Mouse (Mus musculus) liver, adult 2 months (tissue): ENCODE measurements at regions not wholly inside any gene's neighbourhood (a gene's known extent, or its start where the extent isn't known, plus 50 kb on each side); places are given as distances from the start of the nearest gene placed in this dataset.
"Not testable (repeated sequence)": the region's sequence is repeated elsewhere in the genome, so short reads cannot be mapped to it uniquely, and the experiment has no call there.

Experiments used
- DNase-seq: peaks from one replicate; pipeline ENCODE4 v3.0.0-alpha.2; 2011; ENCODE audit warnings: low read depth, low spot score; ENCODE audit errors: extremely low read depth
- H3K27ac ChIP-seq: fragments of 200-500 bp; replicated peaks from 2 replicates; pipeline ENCODE4 v1.5.1; 2012; ENCODE audit warnings: low read depth, mild to moderate bottlenecking, control low read depth, inconsistent platforms, low read length; ENCODE audit not compliant: insufficient read depth
- H3K27me3 ChIP-seq: fragments of 200-500 bp; 2 replicates; pipeline ENCODE4 v1.6.1; 2012; ENCODE audit warnings: mild to moderate bottlenecking, moderate library complexity, low read length, inconsistent platforms; ENCODE audit not compliant: control insufficient read depth, insufficient read depth
- H3K36me3 ChIP-seq: fragments of 200-500 bp; 2 replicates; pipeline ENCODE4 v1.6.1; 2012; ENCODE audit warnings: low read length, inconsistent platforms; ENCODE audit not compliant: control insufficient read depth, insufficient read depth
- H3K4me1 ChIP-seq: fragments of 200-500 bp; 2 replicates; pipeline ENCODE4 v1.6.1; 2011; ENCODE audit warnings: low read length; ENCODE audit not compliant: control insufficient read depth, insufficient read depth
- H3K4me3 ChIP-seq: fragments of 200-500 bp; 2 replicates; pipeline ENCODE4 v1.5.1; 2011; ENCODE audit warnings: low read depth, mild to moderate bottlenecking, control low read depth, low read length, moderate library complexity; ENCODE audit not compliant: insufficient read depth
- H3K79me2 ChIP-seq: fragments of 200-500 bp; 2 replicates; pipeline ENCODE4 v1.6.1; 2012; ENCODE audit warnings: inconsistent platforms, mild to moderate bottlenecking, low read length, moderate library complexity; ENCODE audit not compliant: control insufficient read depth, insufficient read depth
- H3K9ac ChIP-seq: fragments of 200-500 bp; 2 replicates; pipeline ENCODE4 v1.6.1; 2012; ENCODE audit warnings: low read depth, mild to moderate bottlenecking, control low read depth, inconsistent platforms, low read length
- CTCF ChIP-seq: fragments of 200-500 bp; IDR thresholded peaks from 2 replicates; pipeline ENCODE4 v1.5.1; 2011; ENCODE audit warnings: low read depth, low read length, control low read depth
- POLR2A ChIP-seq: fragments of 200-500 bp; IDR thresholded peaks from 2 replicates; pipeline ENCODE4 v1.6.1; 2011; ENCODE audit warnings: low read length, control low read depth; ENCODE audit not compliant: insufficient read depth; ENCODE audit errors: extremely low read depth
- WGBS: fragments of 180-500 bp; shearing (Covaris S2); methylation state at CpG from one replicate; pipeline ENCODE4 v1.1.7; 2018; 5-methylcytosine and 5-hydroxymethylcytosine counted together

- DNase-seq, result no peak
- Histone ChIP-seq H3K27ac (no peak overlapping the region), H3K4me1 (no peaks in the 10 kb centered on the region), H3K27me3 (no peaks in the 10 kb centered on the region), H3K9ac (no peak overlapping the region), H3K4me3 (no peak overlapping the region), H3K79me2 (no peaks in the 10 kb centered on the region), H3K36me3 (no peaks in the 10 kb centered on the region)
- WGBS, result 79% methylated on average over 1 of the region's 1 CpGs
- TF ChIP-seq CTCF (no peak), POLR2A (no peak)
These were observed 581.6 kb upstream of the Pcdh17 start for GRCm38 (mm10) chr14:83861736-83862135.

- H3K4me3 ChIP-seq, result no peak overlapping the region
- 68% methylated on average over 2 of the region's 2 CpGs for WGBS
- no peaks in the 10 kb centered on the region for H3K4me1 ChIP-seq
- H3K27ac ChIP-seq, result no peak overlapping the region
- DNase-seq, result no peak
- H3K9ac ChIP-seq, result no peak overlapping the region
- no peaks in the 10 kb centered on the region for H3K79me2 ChIP-seq
- H3K27me3 ChIP-seq, result no peaks in the 10 kb centered on the region
- TF ChIP-seq POLR2A, result no peak
- H3K36me3 ChIP-seq, result no peaks in the 10 kb centered on the region
These were observed 580.7 kb upstream of the Pcdh17 start for GRCm38 (mm10) chr14:83862653-83863052.

GRCm38 (mm10) chr14:83886393-83886792, 557.0 kb upstream of the Pcdh17 start:
- DNase-seq, result no peak
- WGBS, result 46% methylated on average over 2 of the region's 2 CpGs
- Histone ChIP-seq H3K27me3 (no peaks in the 10 kb centered on the region), H3K27ac (no peak overlapping the region), H3K4me1 (no peaks in the 10 kb centered on the region), H3K9ac (no peak overlapping the region), H3K36me3 (no peaks in the 10 kb centered on the region), H3K4me3 (no peak overlapping the region), H3K79me2 (no peaks in the 10 kb centered on the region)
- TF ChIP-seq CTCF (no peak), POLR2A (no peak)

- H3K79me2 ChIP-seq, H3K27ac ChIP-seq, H3K36me3 ChIP-seq, H3K9ac ChIP-seq, H3K27me3 ChIP-seq, H3K4me3 ChIP-seq, DNase-seq, H3K4me1 ChIP-seq: not testable (repeated sequence)
- WGBS, result 46% methylated on average over 1 of the region's 1 CpGs
These were observed 542.7 kb upstream of the Pcdh17 start for GRCm38 (mm10) chr14:83900711-83901110.

GRCm38 (mm10) chr14:83943101-83943500, 500.3 kb upstream of the Pcdh17 start:
- no peaks in the 10 kb centered on the region for H3K79me2 ChIP-seq
- H3K9ac ChIP-seq, result no peak overlapping the region
- WGBS, result 51% methylated on average over 3 of the region's 3 CpGs
- no peak overlapping the region for H3K4me3 ChIP-seq
- no peaks in the 10 kb centered on the region for H3K4me1 ChIP-seq
- no peaks in the 10 kb centered on the region for H3K36me3 ChIP-seq
- no peak for DNase-seq
- H3K27ac ChIP-seq, result no peak overlapping the region
- no peaks in the 10 kb centered on the region for H3K27me3 ChIP-seq
- TF ChIP-seq CTCF (no peak), POLR2A (no peak)

- Histone ChIP-seq H3K79me2 (no peaks in the 10 kb centered on the region), H3K36me3 (no peaks in the 10 kb centered on the region), H3K4me3 (no peak overlapping the region), H3K27ac (no peak overlapping the region), H3K4me1 (no peaks in the 10 kb centered on the region), H3K27me3 (no peaks in the 10 kb centered on the region), H3K9ac (no peak overlapping the region)
- 52% methylated on average over 3 of the region's 3 CpGs for WGBS
- DNase-seq, result no peak
- TF ChIP-seq CTCF (no peak), POLR2A (no peak)
These were observed 499.2 kb upstream of the Pcdh17 start for GRCm38 (mm10) chr14:83944176-83944575.
